Mouse (Mus musculus) cerebellum, adult 8-10 months (tissue): Measurements from ENCODE around the gene Sult5a1.
"Not testable (repeated sequence)": the region's sequence is repeated elsewhere in the genome, so short reads cannot be mapped to it uniquely, and the experiment has no call there.

Experiments used
- DNase-seq: peaks from one replicate; pipeline ENCODE4 v3.0.0; 2022

The Sult5a1 gene

DNA sequence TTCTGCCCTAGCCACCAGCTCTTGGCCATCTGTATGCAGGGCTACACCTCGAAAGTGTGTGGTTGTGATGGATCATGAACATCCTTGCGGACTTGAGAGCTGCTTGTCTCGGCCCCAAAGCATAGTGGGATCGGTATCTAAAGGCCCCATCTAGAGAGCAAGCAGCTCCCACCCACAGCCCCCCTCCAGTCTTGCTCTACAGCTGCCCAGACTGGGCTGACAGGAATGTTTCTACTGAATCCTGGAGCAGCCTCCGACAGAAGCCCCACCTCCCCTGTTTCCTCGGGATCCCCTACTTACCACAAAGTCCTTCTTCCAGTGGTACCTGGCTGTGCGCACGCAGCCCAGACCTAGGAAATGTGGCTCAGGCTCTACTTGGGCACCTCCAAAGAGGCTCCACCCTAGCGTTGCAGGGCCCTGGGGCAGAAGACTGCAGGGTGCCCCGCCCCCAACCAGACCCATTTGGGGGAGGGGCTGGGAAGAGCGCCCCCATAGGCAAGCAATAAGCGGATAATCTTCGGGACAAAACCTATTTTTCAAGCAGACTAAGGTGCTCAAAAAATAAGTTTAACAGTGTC, at the start of gene Sult5a1:
Gene Sult5a1, minus strand, starts transcription at position 428 of the 578 bp plus-strand sequence.
- DNase-seq, result no peak

- no peak for DNase-seq
These were observed 45.5 kb upstream of the Sult5a1 start for GRCm38 (mm10) chr8:123203571-123203970.

GRCm38 (mm10) chr8:123202288-123202687, 44.2 kb upstream of the Sult5a1 start:
- DNase-seq, result peak; percentile 68

DNA sequence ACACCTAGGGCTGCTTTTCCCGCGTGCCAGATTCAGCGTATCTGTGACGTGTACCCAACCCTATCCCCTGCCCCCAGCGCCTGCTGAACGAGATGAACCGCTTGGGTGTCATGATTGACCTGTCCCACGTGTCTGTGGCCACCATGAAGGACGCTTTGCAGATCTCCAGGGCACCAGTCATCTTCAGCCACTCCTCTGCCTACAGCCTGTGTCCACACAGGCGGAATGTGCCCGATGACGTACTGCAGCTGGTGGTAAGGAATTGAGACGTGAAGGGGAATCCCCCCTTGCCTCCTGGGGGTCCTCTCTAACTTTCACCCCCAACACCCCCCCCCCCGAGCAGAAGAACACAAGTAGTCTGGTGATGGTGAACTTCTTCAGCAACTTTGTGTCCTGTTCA, 41.7 kb upstream of the Sult5a1 start:
- DNase-seq, result no peak

GRCm38 (mm10) chr8:123197016-123197415, 38.9 kb upstream of the Sult5a1 start:
- DNase-seq, result not testable (repeated sequence)

DNA sequence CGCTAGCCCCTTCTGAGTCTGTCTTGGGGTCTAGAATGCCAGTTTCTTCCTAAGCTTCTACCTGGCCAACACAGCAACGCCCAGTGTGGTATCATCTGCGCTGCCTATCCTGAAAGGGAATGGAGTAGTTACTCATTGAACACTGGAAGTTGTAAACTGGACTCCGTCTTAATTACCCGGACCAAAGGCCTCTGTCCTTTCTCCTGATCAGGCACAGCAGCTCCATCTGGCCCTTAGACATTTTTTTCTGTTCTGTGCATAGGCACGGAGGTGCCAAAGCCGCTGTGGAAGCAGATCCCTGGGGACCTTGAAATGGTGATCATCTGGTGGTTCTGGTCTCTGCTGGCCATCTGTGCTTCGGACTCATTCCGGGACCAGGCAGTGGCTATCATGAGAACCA, 35.7 kb upstream of the Sult5a1 start:
- no peak for DNase-seq

- no peak for DNase-seq
These were observed 33.8 kb upstream of the Sult5a1 start for GRCm38 (mm10) chr8:123191908-123192307.

DNA sequence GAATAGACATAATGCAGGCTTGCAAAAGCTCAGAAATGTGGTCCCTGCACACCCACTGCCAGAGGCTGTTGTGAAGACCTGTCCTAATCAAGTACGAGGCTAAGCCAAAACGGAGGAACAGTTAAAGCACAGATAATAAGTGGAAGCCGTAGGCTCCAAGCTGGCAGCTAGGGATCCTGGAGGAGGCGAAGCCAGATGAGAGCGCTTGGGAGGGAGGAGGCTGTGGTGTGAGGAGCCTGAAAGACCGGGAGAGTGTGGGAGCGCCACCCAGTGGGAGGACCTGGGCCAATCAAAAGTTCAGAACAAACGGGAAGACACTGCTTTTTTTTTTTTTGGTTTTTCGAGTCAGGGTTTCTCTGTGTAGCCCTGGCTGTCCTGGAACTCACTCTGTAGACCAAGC, 32.6 kb upstream of the Sult5a1 start:
- DNase-seq, result peak; percentile 37

DNA sequence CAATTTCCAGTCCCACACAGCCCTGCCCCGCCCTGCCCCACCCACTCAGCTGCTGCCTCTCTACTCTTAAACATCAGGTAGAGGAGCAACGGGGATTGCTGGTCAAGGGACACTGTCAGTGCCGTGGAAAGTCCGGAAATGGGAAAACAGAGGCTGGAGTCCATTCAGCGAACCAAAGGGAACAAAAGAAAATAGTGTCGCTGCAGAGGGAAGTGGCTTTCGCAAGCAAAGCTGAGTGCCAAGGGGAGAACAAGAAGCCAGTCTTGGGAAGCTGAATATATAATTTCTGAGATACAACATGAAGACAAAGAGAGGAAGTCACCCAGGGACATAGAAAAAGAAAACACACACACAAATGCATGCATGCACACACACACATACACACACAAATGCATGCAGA, 30.7 kb upstream of the Sult5a1 start:
- DNase-seq, result no peak

- no peak for DNase-seq
These were observed 29.9 kb upstream of the Sult5a1 start for GRCm38 (mm10) chr8:123188006-123188405.

DNA sequence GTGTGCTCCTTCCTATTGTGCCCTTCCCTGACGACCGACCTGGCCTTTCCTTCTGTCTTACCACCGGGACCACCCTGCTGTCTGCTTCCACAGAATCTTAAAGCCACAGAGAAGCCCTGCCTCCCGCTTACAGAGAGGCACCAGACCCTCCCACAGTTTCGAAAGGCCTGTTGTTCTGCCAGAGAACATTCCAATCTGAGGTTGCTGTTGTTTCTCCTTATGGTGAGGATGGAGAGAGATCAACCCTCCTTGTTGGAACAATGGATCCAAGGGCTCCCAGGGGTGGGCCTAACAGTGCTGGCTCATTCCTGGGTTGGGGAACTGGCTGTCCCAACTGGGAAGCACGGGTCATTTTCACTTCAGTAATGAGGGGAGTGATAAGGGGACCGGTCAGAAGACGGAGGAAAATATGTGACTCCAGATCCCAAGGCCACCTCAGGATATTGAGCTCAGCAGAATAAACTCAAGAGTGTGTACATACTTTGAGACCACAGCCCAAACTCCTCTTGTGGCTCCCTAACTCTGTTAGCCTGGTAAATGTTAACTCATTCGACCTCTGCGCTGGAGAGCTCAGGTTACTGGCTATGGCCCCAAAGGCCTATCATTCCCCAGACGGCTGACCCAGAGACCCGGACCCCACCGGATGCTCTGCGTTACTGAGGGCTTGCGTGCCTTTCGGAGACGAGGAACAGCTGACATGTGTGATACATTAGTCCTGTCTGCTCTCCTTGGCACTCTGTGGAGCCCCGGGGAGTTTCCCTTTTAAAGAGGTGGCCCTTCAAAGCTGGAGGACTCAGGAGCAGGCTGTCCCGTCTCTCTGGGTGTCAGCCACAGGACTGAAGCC, 27.7 kb upstream of the Sult5a1 start, which contains the start of gene Dpep1:
Gene Dpep1, plus strand, starts transcription at position 677 of the 844 bp plus-strand sequence.
- DNase-seq, result no peak

DNA sequence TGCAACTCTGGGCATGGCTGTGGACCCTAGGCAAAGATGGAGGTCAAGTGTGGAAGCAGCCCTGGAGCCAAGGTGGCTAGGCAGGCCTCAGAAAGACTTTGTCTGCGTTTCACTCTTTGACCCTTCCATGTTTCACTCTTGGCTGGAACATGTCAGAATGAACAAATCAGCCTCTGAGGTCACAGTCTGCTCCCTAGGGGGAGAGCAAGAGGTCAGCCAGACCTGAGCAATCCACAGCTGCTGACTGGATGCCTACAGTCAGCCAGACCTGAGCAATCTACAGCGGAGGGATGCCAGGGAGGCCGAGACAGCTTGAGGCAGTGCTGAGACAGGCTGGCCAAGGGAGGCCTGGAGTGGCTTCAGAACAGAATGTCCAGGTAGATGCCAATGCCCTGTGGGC, 23.3 kb upstream of the Sult5a1 start:
- DNase-seq, result no peak

DNA sequence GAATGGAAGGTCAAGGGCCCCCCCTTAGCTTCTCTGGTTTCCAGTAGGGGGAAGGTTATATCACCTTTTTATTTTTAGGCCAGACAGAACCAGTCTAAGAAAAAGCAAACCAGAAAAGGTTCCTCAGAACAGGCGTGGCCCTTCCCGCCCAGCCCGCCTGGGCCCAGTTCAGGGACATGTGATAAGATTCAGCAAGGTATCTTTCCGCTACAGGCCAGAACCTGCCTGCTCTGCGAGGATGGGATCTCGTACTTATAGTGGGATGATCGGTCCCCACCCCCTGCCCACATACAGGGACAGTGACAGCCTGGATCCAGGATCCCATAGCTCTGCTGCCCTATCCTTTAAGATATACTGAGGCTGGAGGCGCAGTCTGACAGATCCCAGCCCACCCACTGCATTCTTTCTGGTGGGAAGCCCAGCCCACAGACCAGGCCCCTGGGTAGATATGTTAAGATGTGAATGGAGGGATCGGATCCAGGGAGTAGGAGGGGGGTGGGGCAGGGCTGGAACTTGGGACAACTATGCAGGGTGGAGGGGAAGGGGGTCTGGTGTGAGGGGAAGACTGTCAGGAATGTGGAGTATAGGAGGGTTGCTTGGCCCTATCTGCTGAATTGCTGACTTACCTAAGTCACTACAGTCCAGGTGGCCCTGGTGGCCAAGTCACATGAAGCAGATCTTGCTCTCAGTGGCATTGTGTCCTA, 1.9 kb downstream of the Sult5a1 start:
- no peak for DNase-seq

- peak; percentile 17 for DNase-seq
These were observed 2.9 kb downstream of the Sult5a1 start for GRCm38 (mm10) chr8:123155177-123155576.

GRCm38 (mm10) chr8:123150737-123151171, 7.4 kb downstream of the Sult5a1 start:
- no peak for DNase-seq

GRCm38 (mm10) chr8:123146390-123146789, 11.7 kb downstream of the Sult5a1 start:
- DNase-seq, result no peak

DNA sequence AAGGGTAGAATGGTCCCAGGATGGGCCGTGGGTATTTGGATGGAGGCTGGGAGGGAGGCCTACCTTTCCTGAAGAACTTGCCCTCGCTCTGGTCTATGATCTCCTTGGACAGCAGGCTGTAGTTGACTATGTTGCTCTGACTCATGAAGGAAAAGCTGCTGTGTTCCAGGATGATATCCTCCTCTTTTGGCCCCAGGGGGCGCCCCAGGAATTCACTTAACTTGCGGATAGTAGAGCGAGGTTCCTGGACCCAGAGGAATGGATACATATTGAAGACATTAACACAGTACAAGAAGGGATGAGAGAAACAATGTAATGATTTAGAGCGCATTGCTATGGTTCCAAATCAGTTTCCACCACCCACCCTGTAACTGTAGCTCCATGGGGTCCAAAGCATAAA, 12.8 kb downstream of the Sult5a1 start:
- DNase-seq, result no peak

GRCm38 (mm10) chr8:123141741-123142462, 16.2 kb downstream of the Sult5a1 start:
- DNase-seq, result peak; percentile 81

DNA sequence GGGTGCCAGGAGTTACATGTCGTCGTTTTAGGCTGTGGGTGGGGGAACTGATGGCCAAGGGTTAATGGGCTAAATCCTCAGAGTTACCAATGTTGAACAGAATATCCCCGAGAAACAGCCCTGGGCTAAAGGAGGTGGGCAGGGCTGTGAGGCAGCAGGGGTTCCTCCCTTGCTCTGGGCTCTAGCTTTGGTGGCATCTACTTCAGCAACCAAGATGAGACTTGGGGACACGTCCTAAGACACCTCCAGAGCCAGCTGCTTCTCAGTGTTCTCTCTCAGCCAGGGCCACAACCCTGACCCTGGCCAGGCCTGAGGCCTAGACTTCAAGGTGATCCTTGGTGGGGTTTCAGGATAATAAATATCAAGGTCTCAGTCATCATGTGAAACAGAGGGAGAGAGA, 19.4 kb downstream of the Sult5a1 start:
- DNase-seq, result no peak

DNA sequence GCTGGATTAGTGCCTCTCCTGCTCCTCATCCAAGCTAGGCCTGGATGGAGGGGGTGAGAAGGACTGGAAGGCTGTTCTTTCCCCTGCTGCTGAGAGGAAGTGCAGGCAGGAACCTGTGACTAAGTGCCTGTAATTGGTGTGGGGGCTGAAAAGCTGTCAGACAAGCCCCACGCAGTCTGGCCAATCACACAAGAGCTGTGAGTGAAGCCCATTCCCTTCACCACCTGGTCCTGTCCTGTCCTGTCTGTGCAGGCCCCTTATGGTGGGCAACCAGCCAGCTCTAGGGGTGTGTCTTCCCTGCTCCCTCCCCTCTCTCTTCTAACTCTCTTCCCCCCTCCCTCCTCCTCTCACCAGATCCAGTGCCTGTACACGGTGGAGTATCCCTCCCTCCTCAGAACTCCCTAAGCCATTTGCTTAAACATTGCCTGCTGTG, 20.5 kb downstream of the Sult5a1 start:
- no peak for DNase-seq

DNA sequence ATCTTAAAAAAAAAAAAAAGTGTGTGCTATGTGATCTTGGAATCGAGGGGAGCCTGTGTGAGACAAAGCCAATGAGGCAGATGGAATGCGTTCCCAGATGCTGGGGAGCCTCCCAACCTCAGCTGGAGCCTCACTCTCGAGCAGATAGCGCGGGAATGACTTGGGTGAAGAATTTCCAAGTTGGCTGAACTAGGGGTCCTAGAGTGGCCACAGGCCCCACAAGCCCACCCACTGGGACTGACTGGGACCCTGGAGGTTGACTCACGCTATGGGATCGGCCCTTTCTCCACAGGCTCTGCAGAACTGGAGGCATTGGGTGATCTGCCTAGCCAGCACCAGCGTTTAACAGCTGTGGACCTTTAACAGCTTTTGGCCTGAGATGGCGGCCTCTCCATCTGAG, 21.8 kb downstream of the Sult5a1 start:
- DNase-seq, result no peak

- DNase-seq, result no peak
These were observed 22.3 kb downstream of the Sult5a1 start for GRCm38 (mm10) chr8:123135806-123136205.

DNA sequence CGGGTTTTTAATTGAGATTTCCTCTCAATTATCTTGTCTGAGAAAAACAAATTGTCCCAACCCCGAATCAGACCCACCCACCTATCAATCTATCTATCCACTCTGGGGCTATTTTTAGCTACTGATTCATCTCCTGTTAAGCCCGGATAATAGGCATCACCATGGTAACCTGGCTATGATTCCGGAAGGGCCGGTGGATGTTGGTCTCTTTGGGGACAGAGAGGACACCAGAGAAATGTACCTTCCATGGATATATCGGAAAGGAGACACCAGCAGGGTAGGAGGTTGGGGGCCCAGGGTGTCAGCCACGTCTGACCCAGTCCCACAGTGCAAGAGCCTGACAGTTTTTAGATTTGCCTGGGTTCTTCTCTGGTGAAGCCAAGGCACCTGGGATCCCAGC, 22.7 kb downstream of the Sult5a1 start:
- DNase-seq, result no peak
